Mouse (Mus musculus) bone marrow, adult 2 months (tissue): ENCODE measurements around the gene Zdhhc20.

ENCODE experiments used
- CTCF ChIP-seq: fragments of 200-500 bp; IDR thresholded peaks from 2 replicates; pipeline ENCODE4 v1.5.1; 2011; ENCODE audit warnings: low read length, control low read depth; ENCODE audit not compliant: control insufficient read depth, insufficient read depth
- POLR2A ChIP-seq: fragments of 200-500 bp; IDR thresholded peaks from 2 replicates; pipeline ENCODE4 v1.6.1; 2011; ENCODE audit warnings: low read depth, mild to moderate bottlenecking, control low read depth, low read length, borderline replicate concordance; ENCODE audit not compliant: control insufficient read depth

DNA sequence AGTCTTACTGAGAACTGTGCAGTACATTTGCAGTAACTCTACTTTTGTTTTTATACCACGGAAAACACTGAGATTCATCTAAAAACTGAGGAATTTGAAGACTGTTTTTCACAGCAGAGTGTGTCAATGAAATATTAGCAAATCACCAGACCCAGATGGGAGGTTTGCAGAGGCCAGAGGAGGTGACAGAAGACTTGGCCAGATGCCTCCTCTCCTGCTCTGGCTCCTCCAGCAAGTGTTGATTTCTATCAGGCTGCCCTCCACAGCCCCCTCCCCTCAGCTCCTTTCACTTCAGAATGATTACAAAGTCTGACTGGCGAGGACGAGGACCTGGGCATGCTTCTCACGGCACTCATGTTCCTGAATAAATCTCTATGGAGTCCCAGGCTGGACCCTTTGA lies 102.7 kb downstream of the Zdhhc20 start:
- no peak for TF ChIP-seq POLR2A
- no peak for TF ChIP-seq CTCF
